Mouse (Mus musculus) spleen, postnatal 36 days (tissue): ENCODE measurements around the gene Eef1akmt3.

Experiments
- DNase-seq, 2 experiments: peaks; one replicate each; pipeline ENCODE4 v3.0.0; 2022; ENCODE audit warnings: low spot score in 2 of 2, mixed read lengths in 1 of 2

Gene Eef1akmt3

GRCm38 (mm10) chr10:127050119-127050474 lies 8.8 kb upstream of the Eef1akmt3 start:
- no peak for DNase-seq

- no peak for DNase-seq
Observed at GRCm38 (mm10) chr10:127049395-127050118, 8.2 kb upstream of the Eef1akmt3 start.

DNA sequence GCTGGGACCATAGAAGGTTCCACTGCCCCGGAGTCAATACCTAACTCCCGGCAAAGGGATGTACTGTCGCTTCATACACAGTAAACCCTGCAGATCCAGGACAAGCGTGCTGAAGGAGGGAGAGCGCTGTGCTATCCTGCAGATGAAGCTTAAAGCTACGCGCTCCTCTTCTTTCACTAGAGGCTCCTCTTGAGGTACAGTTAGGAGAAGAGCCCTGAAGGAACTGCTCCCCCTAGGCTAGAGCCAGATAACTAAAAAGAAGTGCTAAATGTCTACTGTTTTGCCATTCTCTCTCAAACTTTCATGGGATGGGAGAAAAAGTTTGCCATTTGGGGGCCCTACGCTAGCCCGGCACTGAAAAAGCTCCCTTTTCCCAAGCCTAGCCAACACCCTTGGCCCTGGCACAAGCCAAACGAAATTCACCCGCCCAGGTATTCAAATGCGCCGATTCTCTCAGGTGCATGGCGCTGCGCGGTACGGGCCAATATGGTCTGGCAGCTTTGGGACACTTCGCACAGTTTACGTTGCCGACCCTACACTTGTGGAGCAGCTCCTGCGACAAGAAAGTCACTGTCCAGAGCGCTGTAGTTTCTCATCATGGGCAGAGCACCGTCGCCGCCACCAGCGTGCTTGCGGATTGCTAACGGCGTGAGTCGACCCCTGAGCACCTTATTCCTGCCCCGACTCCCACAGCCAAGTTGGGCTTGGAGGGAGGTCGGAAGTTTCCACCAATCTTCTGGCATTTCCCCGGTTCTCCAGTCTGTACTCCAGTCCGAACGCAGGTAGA lies 7.5 kb upstream of the Eef1akmt3 start:
- no peak for DNase-seq

GRCm38 (mm10) chr10:127047954-127048353 lies 6.6 kb upstream of the Eef1akmt3 start, which contains the start of gene Cyp27b1:
TSS of gene Cyp27b1 (plus strand) at chr10:127048250.
- DNase-seq = no peak

DNA sequence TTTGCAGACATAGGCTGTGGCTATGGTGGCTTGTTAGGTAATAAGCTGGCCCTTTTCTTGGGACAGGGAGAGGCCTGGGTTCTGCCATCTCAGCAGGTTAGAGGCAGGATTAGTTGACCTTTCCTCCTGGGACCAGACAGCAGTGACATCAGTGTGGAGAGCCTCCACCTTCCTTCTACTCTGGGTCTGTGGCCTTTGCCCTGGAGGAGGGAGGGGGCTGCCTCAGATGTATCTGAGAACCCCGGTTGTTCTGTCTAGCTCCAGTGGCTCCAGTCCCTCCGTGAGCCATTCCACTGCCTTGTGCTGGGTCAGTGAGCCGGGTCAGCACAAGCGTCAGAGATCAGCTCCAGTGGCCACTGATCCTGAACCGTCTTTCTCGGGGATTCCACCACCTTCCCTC lies 1.9 kb upstream of the Eef1akmt3 start:
- no peak for DNase-seq

- no peak for DNase-seq
Observed at GRCm38 (mm10) chr10:127042468-127043115, 1.3 kb upstream of the Eef1akmt3 start.

DNA sequence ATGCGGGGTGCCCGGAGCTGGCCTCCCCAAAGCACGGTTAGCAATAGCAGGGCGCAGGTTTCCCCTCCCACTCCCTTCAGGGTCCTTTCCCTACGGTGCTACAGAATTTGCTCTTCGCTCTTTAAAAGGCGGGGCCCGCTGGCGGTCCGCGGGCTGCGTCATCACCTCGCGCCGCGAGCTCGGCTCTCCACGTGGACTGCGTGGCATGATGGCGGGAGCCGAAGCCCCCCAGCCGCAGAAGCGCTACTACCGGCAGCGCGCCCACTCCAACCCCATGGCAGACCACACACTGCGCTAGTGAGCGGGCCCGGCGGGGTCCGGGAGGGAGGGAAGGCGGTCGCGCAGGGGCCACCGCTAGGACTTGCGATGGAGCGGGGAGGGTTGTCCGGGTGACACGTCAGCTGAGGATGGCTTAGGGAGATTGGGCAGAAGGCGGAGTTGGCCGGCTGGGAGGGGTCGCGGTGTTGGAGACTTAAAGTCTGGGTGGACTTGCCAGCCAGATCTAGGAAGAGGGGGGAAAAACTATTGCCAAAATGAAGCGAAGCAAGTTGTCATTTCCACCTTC lies 543 bp upstream of the Eef1akmt3 start:
- DNase-seq = peak; percentile 73 to 74

GRCm38 (mm10) chr10:127040569-127041214 lies 621 bp downstream of the Eef1akmt3 start:
- no peak for DNase-seq

GRCm38 (mm10) chr10:127037641-127038040 lies 3.7 kb downstream of the Eef1akmt3 start:
- DNase-seq = no peak

DNA sequence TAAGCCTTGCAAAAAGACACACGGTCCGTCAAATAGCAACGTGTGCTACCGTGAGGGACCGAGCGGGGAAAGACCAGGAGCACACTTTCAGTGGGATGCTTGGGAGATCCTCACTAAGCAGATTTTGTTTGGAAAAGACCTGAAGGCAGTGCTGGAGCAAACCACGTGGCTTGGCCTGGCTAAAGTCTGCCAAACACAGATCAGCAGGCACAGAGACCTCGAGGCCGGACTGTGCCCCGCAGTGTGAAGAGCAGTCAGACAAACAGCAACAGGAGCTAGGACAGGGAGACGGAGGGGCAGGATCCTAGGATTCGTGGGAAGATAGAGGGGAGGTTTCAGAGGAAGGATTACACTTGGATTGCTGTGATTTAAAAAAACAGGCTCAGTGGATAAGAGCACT lies 5.0 kb downstream of the Eef1akmt3 start:
- no peak for DNase-seq

GRCm38 (mm10) chr10:127033301-127033741 lies 8.0 kb downstream of the Eef1akmt3 start:
- no peak for DNase-seq

GRCm38 (mm10) chr10:127030336-127031296 lies 10.7 kb downstream of the Eef1akmt3 start, which contains the start of gene Tsfm:
TSS of gene Tsfm (minus strand) at chr10:127030840.
- peak; percentile 86 to 90 for DNase-seq

DNA sequence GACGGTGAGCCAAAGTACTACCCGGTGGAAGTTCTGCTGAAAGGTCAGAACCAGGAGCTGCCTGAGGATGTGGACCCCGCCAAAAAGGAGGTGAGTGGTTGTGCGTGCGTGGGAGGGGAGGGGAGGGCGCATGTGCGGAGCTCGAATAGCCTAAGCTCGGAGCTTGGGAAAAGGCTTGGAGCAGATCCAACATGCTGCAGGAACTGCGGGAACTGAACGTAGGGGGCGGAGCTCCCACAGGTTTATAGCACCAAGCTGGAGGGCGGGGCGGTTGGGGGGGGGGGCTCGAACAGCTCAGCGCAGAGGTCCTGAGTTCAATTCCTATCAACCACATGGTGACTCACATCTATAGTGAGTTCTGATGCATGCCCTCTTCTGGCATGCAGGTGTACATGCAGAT lies 22.9 kb downstream of the Eef1akmt3 start:
- no peak for DNase-seq

DNA sequence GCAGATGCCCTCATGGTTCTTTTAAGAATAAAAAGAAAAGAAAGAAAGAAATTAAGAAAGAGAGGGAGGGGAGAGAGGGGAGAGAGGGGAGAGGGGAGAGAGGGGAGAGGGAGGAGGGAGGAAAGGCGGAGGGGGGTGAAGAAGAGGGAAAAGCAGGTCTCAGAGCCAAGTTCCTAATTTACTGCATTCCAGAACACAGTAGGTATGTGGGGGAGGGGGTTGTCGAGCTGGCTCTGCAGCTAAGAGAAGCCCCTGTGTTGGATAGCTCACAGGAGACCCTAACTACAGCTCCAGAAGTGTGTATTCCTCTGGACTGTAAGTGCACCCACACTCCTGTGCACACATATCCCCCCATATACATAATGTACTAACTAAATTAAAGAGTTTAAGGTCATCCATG lies 24.2 kb downstream of the Eef1akmt3 start:
- no peak for DNase-seq

DNA sequence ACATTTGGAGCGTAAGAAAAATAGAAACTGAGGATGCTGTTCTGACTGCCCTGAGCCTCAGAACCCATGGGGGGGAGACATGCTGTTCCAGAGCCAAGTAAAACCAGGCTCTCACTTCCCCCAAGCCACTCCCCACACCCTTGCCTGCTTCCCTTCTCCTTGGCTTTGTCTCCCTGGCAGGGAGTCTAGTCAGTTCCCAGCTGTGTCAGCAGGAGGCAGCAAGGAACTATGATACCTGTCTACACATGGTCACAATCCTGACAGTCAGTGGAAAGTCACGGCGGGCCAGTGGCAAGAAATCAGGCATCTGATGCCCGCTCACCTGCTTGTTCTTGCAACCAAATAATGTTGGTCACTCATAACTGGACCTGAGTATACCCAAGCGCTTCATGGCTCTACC lies 24.8 kb downstream of the Eef1akmt3 start:
- no peak for DNase-seq

DNA sequence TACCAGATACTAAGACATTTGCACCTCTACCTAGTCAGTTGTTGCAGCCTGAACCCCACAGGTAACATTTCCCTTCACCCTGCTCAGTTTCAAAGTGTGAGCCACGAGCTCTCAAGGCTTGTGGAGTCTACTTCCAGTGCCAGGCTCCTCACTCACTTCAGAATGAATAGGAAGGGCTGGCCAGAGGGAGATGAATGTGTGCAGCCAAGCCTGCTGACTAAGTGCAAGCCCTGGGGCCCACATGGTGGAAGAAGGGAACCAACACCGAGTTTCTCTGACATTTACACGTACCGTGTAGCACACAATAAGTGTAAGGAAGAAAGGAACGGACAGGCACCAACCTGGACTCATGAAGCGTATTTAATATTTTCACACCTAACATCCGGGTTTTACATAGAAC lies 37.5 kb downstream of the Eef1akmt3 start:
- DNase-seq = no peak

GRCm38 (mm10) chr10:127003334-127003733 lies 38.0 kb downstream of the Eef1akmt3 start:
- no peak for DNase-seq

GRCm38 (mm10) chr10:127002765-127003164 lies 38.5 kb downstream of the Eef1akmt3 start:
- DNase-seq = no peak

DNA sequence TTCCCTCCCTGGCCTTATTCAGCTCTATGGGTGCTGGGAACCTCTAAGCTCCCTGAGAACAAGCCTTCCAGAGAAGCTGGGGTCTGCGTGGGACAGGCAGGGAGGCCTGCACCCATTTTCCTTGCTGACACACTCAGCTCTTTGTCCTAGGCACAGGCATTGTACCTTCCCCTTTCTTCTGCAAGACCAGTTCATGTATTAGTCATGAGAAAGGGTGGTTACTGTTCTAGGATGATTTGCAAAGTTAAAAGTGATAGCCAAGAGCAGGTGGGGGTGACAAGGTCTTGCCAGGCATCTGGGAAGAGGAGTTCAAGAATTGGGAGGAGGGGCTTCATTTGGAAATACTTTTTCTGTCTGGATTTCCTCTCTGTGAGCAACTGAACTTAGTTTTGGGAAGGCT lies 39.3 kb downstream of the Eef1akmt3 start:
- no peak for DNase-seq

DNA sequence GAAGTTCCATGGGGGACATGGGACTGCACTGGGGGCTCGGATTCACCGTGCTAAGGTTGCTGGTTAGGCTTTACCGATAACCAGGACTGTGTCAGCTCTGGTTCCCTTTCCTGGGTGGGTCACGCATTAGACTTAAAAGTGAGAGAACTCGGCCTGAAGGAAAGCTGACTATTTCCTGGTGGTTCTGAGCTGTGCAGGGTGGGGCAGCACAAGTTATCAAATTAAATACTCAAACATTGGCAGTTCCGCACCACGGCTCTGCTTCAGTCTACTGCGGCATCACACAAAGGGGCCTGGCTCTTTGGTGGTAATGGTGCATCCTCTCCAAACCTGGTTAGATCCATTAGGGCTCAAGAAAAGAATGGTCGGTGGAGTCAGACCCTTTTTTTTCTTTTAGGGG lies 40.0 kb downstream of the Eef1akmt3 start:
- DNase-seq = no peak
